Mouse (Mus musculus) common myeloid progenitor, adult 5-6 weeks (primary cell): ENCODE measurements around the gene Prtg. TPM values are rescaled to one million over a fixed set of nuclear protein-coding genes. Genes with fewer than 3 reads are reported as not detected.

Experiments used
- ATAC-seq: replicated peaks from 2 replicates; pipeline ENCODE4 v1.8.0; 2016; ENCODE audit warnings: low read depth, mild to moderate bottlenecking, moderate TSS enrichment, inconsistent platforms; ENCODE audit not compliant: poor library complexity, severe bottlenecking
- total RNA-seq: library from RNA; stranded (forward); fragments of 200-1000, 187-1606 nt; gene quantifications from 2 replicates; pipeline ENCODE4 v1.2.3, GENCODE M21; 2017

The Prtg gene
- total RNA-seq, 1 experiment from 2014 or later, result not detected

GRCm38 (mm10) chr9:72958521-72959450 lies 152.1 kb downstream of the Prtg start, which contains the start of the genes Dyx1c1 and Gm44503:
TSS of gene Dyx1c1 (plus strand) at chr9:72958785.
TSS of gene Gm44503 (plus strand) at chr9:72958852.
- ATAC-seq, result peak; percentile 91

- no peak for ATAC-seq
These were observed 154.7 kb downstream of the Prtg start for GRCm38 (mm10) chr9:72961346-72961745.

- ATAC-seq, result no peak
These were observed 155.3 kb downstream of the Prtg start for GRCm38 (mm10) chr9:72961959-72962358.

Other genes starting within 250 kb of the Prtg start
- gene Nedd4, start 144.5 kb upstream of the Prtg start, total RNA-seq, result 328 and 339 TPM in 2 replicates
- gene Pygo1, start 118.8 kb downstream of the Prtg start, total RNA-seq, result not detected in 2 replicates
- 0.55 TPM in 1 of 2 replicates, not detected in the other for gene Dyx1c1, start 151.9 kb downstream of the Prtg start, total RNA-seq
- gene Gm44503, start 152.0 kb downstream of the Prtg start, total RNA-seq, result 0.18 TPM in 1 of 2 replicates, not detected in the other
- gene Ccpg1os, start 178.5 kb downstream of the Prtg start, total RNA-seq, result 11.1 and 13.3 TPM in 2 replicates
- 31.7 and 43.7 TPM in 2 replicates for gene Ccpg1, start 178.6 kb downstream of the Prtg start, total RNA-seq
- gene Pigb, start 233.5 kb downstream of the Prtg start, total RNA-seq, result 15.6 and 17.4 TPM in 2 replicates
- 55.6 and 67.6 TPM in 2 replicates for gene Rab27a, start 238.0 kb downstream of the Prtg start, total RNA-seq